Mouse (Mus musculus): Measurements from ENCODE around the gene Ltbp1. TPM values are rescaled to one million over a fixed set of nuclear protein-coding genes. Genes with fewer than 3 reads are reported as not detected.

The Ltbp1 gene
- polyA plus RNA-seq, 1 experiment, result 27.7 TPM

- 65% methylated on average over 4 of the region's 4 CpGs for WGBS
- no peaks in the 10 kb centered on the region for H3K4me1 ChIP-seq (ENCODE audit: control insufficient read depth, insufficient read depth, low read length)
- TF ChIP-seq POLR2A (IDR thresholded peaks at IDR 0.05; ENCODE audit: borderline replicate concordance, extremely low read depth, low read depth, low read length) (no peak), CTCF (IDR thresholded peaks at IDR 0.05; ENCODE audit: insufficient read depth, low read length) (no peak)
- no peak overlapping the region for H3K4me3 ChIP-seq (replicated peaks; ENCODE audit: extremely low read depth, low read depth, low read length)
- no peak for DNase-seq
Measured at GRCm38 (mm10) chr17:75147218-75147617, 141.8 kb downstream of the Ltbp1 start.

DNA sequence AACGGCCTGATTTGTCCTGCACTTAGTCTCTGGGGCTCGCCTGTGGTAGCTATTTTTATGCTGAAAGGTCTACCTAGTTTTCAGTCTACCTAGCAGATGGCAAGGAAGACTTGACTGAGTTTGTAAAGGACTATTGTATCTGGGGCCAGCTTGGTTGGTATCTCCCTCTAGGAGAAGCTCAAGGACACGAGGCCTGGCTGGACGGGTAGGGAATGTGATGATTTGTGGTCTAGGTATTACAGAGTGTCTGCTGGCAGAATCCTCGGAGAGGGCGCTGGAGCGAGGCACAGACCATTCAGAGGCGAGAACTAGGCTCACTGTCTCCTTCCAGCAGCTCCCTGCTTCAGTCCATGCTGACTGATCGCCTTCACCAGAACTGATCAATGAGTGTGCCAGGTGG, 146.4 kb downstream of the Ltbp1 start:
- Histone ChIP-seq H3K4me3 (replicated peaks; ENCODE audit: extremely low read depth, low read depth, low read length) (no peak overlapping the region), H3K4me1 (ENCODE audit: control insufficient read depth, insufficient read depth, low read length) (no peaks in the 10 kb centered on the region)
- TF ChIP-seq POLR2A (IDR thresholded peaks at IDR 0.05; ENCODE audit: borderline replicate concordance, extremely low read depth, low read depth, low read length) (no peak), CTCF (IDR thresholded peaks at IDR 0.05; ENCODE audit: insufficient read depth, low read length) (no peak)
- WGBS, result 83% methylated on average over 9 of the region's 9 CpGs
- no peak for DNase-seq

DNA sequence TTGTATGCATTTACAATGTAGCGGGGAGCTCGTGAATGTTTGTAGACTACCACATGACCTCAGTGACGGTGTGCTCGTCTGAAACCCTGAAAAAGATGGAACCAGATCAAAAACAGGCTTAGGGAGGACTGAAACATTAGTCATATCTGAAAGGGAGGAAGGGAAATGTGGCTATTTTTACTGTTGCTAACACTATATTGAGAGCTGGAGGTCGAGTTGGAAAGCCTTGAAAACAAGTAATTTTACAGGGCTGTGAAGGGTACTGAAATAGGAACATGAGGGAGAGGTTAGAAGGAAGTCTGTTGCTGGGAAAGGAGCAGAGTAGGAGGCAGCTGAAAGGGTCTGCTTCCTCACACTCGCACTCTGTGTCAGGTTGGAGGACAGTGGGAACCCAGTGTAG, 147.7 kb downstream of the Ltbp1 start:
- 68% methylated on average over 6 of the region's 6 CpGs for WGBS
- no peak for DNase-seq
- Histone ChIP-seq H3K4me3 (replicated peaks; ENCODE audit: extremely low read depth, low read depth, low read length) (no peak overlapping the region), H3K4me1 (ENCODE audit: control insufficient read depth, insufficient read depth, low read length) (no peaks in the 10 kb centered on the region)
- TF ChIP-seq POLR2A (IDR thresholded peaks at IDR 0.05; ENCODE audit: borderline replicate concordance, extremely low read depth, low read depth, low read length), result no peak
- no peak for TF ChIP-seq CTCF (IDR thresholded peaks at IDR 0.05; ENCODE audit: insufficient read depth, low read length)

DNA sequence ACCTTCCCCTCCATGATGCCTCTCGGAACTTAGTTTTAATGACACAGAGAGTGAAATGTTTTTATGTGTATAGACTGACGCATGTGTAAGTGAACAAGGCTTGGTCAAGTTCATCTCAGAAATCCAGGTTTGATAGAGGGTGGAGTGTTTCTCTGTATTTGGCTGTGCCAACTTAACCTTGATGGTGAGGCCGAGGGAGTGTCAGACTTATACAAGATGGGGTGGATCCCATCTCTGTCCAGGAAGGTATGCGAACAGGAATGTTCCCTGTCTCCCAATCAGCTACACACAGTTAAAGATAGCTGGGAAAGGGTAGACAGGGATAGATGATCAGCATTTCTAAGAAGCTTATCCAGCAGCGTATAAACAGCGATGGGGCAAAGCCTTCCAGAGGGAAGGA, 153.0 kb downstream of the Ltbp1 start:
- DNase-seq, result no peak

DNA sequence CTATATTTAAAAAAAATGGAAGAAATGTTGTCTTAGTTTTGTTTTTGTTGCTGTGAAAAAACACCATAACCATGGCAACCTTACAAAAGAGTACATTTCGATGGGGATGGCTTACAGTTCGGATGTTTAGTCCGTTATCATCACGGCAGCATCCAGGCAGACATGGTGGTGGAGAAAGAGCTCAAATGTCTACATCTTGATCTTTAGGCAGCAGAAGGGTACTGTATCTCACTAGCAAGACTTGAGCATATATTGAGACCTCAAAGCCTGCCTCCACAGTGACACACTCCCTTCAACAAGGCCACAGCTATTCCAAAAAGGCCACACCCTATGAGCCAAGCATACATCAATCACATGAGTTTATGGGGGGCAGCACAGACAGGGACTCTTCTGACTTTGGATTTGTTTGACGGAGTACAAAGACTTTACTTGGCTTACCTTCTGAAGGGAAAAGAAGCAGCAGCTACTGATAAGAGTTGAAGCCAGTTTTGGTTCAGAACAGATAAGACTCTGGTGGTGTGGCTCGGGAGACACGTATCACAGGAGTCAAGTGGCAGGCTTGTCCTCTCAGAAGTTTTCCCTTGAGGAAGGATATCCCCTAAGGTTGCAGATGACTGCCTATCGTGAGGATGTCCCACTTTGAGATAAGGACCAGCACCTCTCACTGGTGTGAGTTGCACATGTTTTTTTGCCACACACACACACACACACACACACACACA, 153.9 kb downstream of the Ltbp1 start:
- no peaks in the 10 kb centered on the region for H3K4me1 ChIP-seq (ENCODE audit: control insufficient read depth, insufficient read depth, low read length)
- WGBS, result 84% methylated on average over 8 of the region's 8 CpGs
- no peak for DNase-seq

More for the DNA sequence above, 153.0 kb downstream of the Ltbp1 start:
- Histone ChIP-seq H3K4me3 (replicated peaks; ENCODE audit: extremely low read depth, low read depth, low read length) (no peak overlapping the region), H3K4me1 (ENCODE audit: control insufficient read depth, insufficient read depth, low read length) (no peaks in the 10 kb centered on the region)
- TF ChIP-seq POLR2A (IDR thresholded peaks at IDR 0.05; ENCODE audit: borderline replicate concordance, extremely low read depth, low read depth, low read length) (no peak), CTCF (IDR thresholded peaks at IDR 0.05; ENCODE audit: insufficient read depth, low read length) (no peak)
- 80% methylated on average over 6 of the region's 6 CpGs for WGBS

GRCm38 (mm10) chr17:75161062-75161461, 155.7 kb downstream of the Ltbp1 start:
- H3K4me3 ChIP-seq (replicated peaks; ENCODE audit: extremely low read depth, low read depth, low read length), result no peak overlapping the region
- TF ChIP-seq POLR2A (IDR thresholded peaks at IDR 0.05; ENCODE audit: borderline replicate concordance, extremely low read depth, low read depth, low read length) (no peak), CTCF (IDR thresholded peaks at IDR 0.05; ENCODE audit: insufficient read depth, low read length) (no peak)
- WGBS, result 93% methylated on average over 10 of the region's 10 CpGs
- H3K4me1 ChIP-seq (ENCODE audit: control insufficient read depth, insufficient read depth, low read length), result no peaks in the 10 kb centered on the region
- no peak for DNase-seq

More for the DNA sequence above, 153.9 kb downstream of the Ltbp1 start:
- no peak overlapping the region for H3K4me3 ChIP-seq (replicated peaks; ENCODE audit: extremely low read depth, low read depth, low read length)
- TF ChIP-seq CTCF (IDR thresholded peaks at IDR 0.05; ENCODE audit: insufficient read depth, low read length), result no peak
- TF ChIP-seq POLR2A (IDR thresholded peaks at IDR 0.05; ENCODE audit: borderline replicate concordance, extremely low read depth, low read depth, low read length), result no peak

- TF ChIP-seq CTCF (IDR thresholded peaks at IDR 0.05; ENCODE audit: insufficient read depth, low read length) (no peak), POLR2A (IDR thresholded peaks at IDR 0.05; ENCODE audit: borderline replicate concordance, extremely low read depth, low read depth, low read length) (no peak)
- 87% methylated on average over 4 of the region's 4 CpGs for WGBS
Measured at GRCm38 (mm10) chr17:75161931-75162330, 156.6 kb downstream of the Ltbp1 start.

GRCm38 (mm10) chr17:75164566-75164965, 159.2 kb downstream of the Ltbp1 start:
- no peaks in the 10 kb centered on the region for H3K4me1 ChIP-seq (ENCODE audit: control insufficient read depth, insufficient read depth, low read length)
- no peak overlapping the region for H3K4me3 ChIP-seq (replicated peaks; ENCODE audit: extremely low read depth, low read depth, low read length)
- no peak for DNase-seq
- 76% methylated on average over 5 of the region's 5 CpGs for WGBS
- TF ChIP-seq CTCF (IDR thresholded peaks at IDR 0.05; ENCODE audit: insufficient read depth, low read length), result no peak

More at GRCm38 (mm10) chr17:75161931-75162330, 156.6 kb downstream of the Ltbp1 start:
- Histone ChIP-seq H3K4me1 (ENCODE audit: control insufficient read depth, insufficient read depth, low read length) (no peaks in the 10 kb centered on the region), H3K4me3 (replicated peaks; ENCODE audit: extremely low read depth, low read depth, low read length) (no peak overlapping the region)
- no peak for DNase-seq

DNA sequence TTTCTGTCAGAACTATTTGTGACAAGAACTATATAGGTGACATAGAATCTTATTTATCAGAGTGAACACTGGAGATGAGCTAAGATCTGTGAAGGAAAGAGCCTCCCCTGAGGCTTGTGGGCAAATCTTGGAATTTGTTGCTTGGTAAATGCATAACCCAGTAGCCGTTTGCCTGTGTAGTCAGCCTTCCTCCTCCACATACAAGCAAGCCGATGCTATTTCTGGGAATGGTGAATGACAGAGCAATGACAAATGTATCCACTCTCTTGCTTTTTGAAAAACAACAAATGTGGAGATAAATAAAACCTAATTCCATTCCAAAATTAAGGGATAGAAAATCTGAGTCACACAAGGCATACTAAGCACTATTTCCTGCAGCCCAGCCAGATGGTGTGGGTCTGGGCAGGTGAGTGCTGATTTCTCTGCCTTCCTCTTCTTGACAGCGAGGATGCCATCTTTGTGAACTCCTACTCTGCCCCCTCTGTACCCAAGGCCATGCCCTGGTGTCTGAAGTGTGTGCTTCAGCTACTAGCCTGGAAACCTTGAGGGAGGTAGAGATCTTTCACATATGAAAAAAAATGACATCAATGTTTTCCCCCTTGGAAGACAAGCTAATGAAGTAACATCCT, 163.3 kb downstream of the Ltbp1 start:
- 80% methylated on average over 3 of the region's 3 CpGs for WGBS
- no peak for DNase-seq
- no peak for TF ChIP-seq CTCF (IDR thresholded peaks at IDR 0.05; ENCODE audit: insufficient read depth, low read length)
- no peak for TF ChIP-seq POLR2A (IDR thresholded peaks at IDR 0.05; ENCODE audit: borderline replicate concordance, extremely low read depth, low read depth, low read length)
- Histone ChIP-seq H3K4me1 (ENCODE audit: control insufficient read depth, insufficient read depth, low read length) (no peaks in the 10 kb centered on the region), H3K4me3 (replicated peaks; ENCODE audit: extremely low read depth, low read depth, low read length) (no peak overlapping the region)

DNA sequence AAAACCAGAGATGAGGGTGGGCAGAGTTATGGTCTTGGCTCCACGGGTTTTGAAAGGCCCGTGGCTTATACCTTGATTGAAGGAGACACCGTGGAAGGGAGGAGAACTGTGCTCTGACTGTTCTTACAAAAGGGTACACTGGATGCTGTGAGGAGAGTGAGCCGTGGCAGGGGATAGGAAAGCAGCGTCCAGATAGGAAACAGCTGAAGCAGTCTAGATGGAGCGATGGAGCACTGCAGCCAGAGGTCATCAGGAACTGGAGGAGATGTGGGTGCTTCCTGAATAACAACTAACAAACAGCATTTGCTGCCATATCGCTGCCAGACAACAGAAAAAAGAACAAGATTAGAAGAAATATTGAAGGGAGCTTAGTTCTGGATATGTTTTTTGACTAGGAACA, 166.3 kb downstream of the Ltbp1 start:
- DNase-seq, result no peak
- Histone ChIP-seq H3K4me3 (replicated peaks; ENCODE audit: extremely low read depth, low read depth, low read length) (no peak overlapping the region), H3K4me1 (ENCODE audit: control insufficient read depth, insufficient read depth, low read length) (no peaks in the 10 kb centered on the region)
- no peak for TF ChIP-seq CTCF (IDR thresholded peaks at IDR 0.05; ENCODE audit: insufficient read depth, low read length)
- no peak for TF ChIP-seq POLR2A (IDR thresholded peaks at IDR 0.05; ENCODE audit: borderline replicate concordance, extremely low read depth, low read depth, low read length)
- 58% methylated on average over 7 of the region's 7 CpGs for WGBS
